Mouse (Mus musculus): ENCODE measurements at regions not wholly inside any gene's neighbourhood (a gene's known extent, or its start where the extent isn't known, plus 50 kb on each side); places are given as distances from the start of the nearest gene placed in this dataset.

DNA sequence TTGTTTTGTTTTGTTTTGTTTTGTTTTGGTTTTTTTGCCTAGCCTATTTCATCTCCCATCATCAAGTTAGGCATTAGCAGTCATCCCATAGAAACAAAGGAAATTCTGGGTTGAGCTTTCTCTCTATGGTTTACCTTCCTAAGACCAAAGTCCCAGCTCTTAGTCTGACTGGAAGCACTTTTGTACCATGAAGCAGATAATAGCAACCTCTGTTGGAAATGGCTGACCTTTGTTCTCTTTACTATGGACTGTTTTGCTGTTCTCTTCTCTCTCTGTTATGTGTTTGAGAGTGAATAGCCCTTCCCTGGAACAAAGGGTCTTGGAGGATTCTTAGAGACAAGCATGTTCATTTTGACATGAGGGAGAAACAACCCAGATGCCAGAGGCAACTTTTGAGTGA lies 1681.7 kb upstream of the 5930422O12Rik start:
- no peak for DNase-seq

GRCm38 (mm10) chr8:31749974-31750373 lies 1678.5 kb upstream of the 5930422O12Rik start:
- DNase-seq = no peak

DNA sequence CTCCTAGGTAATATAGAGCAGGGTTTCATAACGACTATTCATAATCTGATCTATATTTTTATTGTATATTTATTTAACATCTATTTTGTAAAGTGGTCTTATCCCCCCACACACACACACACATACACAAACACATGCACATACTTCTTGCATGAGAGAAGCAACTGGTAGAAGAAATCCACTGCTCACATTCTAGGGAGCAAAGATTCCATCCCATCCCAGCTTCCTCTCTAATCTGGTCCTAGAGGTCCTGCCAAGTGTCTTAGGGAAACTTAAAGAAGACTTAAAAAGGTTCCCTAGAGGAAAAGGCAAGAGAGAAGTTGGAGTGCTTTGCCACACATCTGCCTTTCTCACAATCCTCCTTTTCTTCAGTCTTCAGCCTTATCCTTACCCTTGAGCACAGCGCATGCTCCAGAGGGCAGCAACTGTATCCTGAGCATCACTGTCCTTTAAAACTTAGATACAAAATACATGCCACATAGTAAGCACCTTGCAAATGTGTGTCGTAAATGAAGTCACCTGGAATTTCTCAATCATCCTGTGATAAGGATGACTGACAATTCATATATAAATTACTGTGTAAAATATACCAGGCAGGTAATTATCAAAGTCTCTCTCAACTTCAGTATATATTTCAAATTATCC lies 1677.9 kb upstream of the 5930422O12Rik start:
- DNase-seq = no peak

- DNase-seq = no peak
Measured at GRCm38 (mm10) chr8:31755737-31756136, 1672.8 kb upstream of the 5930422O12Rik start.

DNA sequence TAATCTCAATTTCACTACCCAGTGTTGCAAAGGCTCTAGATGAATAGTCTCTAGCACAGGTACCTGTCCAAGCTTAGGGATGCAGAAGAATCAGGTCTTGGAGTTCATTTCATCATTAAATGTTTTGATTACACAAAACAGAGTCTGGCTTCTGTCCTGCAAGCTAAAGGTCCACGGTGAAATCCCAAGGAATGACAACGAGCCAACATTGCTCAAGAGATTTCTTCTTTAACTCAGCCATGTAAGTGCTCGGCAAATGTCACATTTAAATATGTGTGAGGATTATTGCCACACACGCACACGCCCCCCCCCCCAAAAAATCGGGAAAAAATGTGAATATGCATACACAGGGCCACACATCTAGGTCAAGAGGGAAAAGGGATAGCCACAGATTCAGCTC lies 1666.4 kb upstream of the 5930422O12Rik start:
- no peak for DNase-seq
